Mouse (Mus musculus): ENCODE measurements at regions not wholly inside any gene's neighbourhood (a gene's known extent, or its start where the extent isn't known, plus 50 kb on each side); places are given as distances from the start of the nearest gene placed in this dataset.

GRCm38 (mm10) chr3:99811276-99811675 is 73.9 kb upstream of the Spag17 start:
- DNase-seq (ENCODE audit: low spot score) = no peak
- WGBS = 85% methylated on average over 3 of the region's 3 CpGs
- Histone ChIP-seq H3K27ac (no peak overlapping the region), H3K27me3 (ENCODE audit: insufficient read depth, low read length) (no peaks in the 10 kb centered on the region), H3K4me1 (ENCODE audit: insufficient read depth, low read length) (no peaks in the 10 kb centered on the region), H3K9ac (replicated peaks; ENCODE audit: low read length) (no peak overlapping the region), H3K4me3 (ENCODE audit: low read length) (no peak overlapping the region), H3K9me3 (ENCODE audit: low read length) (no peaks in the 10 kb centered on the region), H3K4me2 (ENCODE audit: low read depth, low read length) (no peak overlapping the region), H3K36me3 (ENCODE audit: insufficient read depth, low read length) (no peaks in the 10 kb centered on the region)
- ATAC-seq = no peak
- TF ChIP-seq CTCF (IDR thresholded peaks at IDR 0.05; ENCODE audit: low read depth) = no peak

GRCm38 (mm10) chr3:99812836-99813235 is 72.4 kb upstream of the Spag17 start:
- Histone ChIP-seq H3K36me3 (ENCODE audit: insufficient read depth, low read length) (no peaks in the 10 kb centered on the region), H3K27me3 (ENCODE audit: insufficient read depth, low read length) (no peaks in the 10 kb centered on the region), H3K9me3 (ENCODE audit: low read length) (no peaks in the 10 kb centered on the region), H3K9ac (replicated peaks; ENCODE audit: low read length) (no peak overlapping the region), H3K27ac (no peak overlapping the region), H3K4me1 (ENCODE audit: insufficient read depth, low read length) (no peaks in the 10 kb centered on the region; the same call in 1 of the 2 replicates), H3K4me2 (ENCODE audit: low read depth, low read length) (no peak overlapping the region), H3K4me3 (ENCODE audit: low read length) (no peak overlapping the region)
- no peak for DNase-seq (ENCODE audit: low spot score)
- no peak for TF ChIP-seq CTCF (IDR thresholded peaks at IDR 0.05; ENCODE audit: low read depth)
- WGBS = 80% methylated on average over 4 of the region's 4 CpGs
- no peak for ATAC-seq

GRCm38 (mm10) chr3:99815115-99815514 is 70.1 kb upstream of the Spag17 start:
- Histone ChIP-seq H3K9me3 (ENCODE audit: low read length) (no peaks in the 10 kb centered on the region), H3K27ac (no peak overlapping the region), H3K27me3 (ENCODE audit: insufficient read depth, low read length) (no peaks in the 10 kb centered on the region), H3K4me3 (ENCODE audit: low read length) (no peak overlapping the region), H3K4me1 (ENCODE audit: insufficient read depth, low read length) (peaks cover 8% of the 10 kb centered on the region; the same call in 1 of the 2 replicates), H3K9ac (replicated peaks; ENCODE audit: low read length) (no peak overlapping the region), H3K36me3 (ENCODE audit: insufficient read depth, low read length) (no peaks in the 10 kb centered on the region), H3K4me2 (ENCODE audit: low read depth, low read length) (no peak overlapping the region)
- DNase-seq (ENCODE audit: low spot score) (no peak), ATAC-seq (no peak)
- no peak for TF ChIP-seq CTCF (IDR thresholded peaks at IDR 0.05; ENCODE audit: low read depth)
- 68% methylated on average over 3 of the region's 3 CpGs for WGBS

- no peak for TF ChIP-seq CTCF (IDR thresholded peaks at IDR 0.05; ENCODE audit: low read depth)
- H3K27me3 ChIP-seq (ENCODE audit: insufficient read depth, low read length) = no peaks in the 10 kb centered on the region
- H3K4me3 ChIP-seq (ENCODE audit: low read length) = no peak overlapping the region
- H3K9ac ChIP-seq (replicated peaks; ENCODE audit: low read length) = no peak overlapping the region
- ATAC-seq (peak; percentile 18; the same call in 1 of the 2 replicates), DNase-seq (ENCODE audit: low spot score) (no peak)
- no peaks in the 10 kb centered on the region for H3K36me3 ChIP-seq (ENCODE audit: insufficient read depth, low read length)
- H3K9me3 ChIP-seq (ENCODE audit: low read length) = no peaks in the 10 kb centered on the region
- H3K27ac ChIP-seq = no peak overlapping the region
- WGBS = 23% methylated on average over 8 of the region's 8 CpGs
- peaks cover 8% of the 10 kb centered on the region; the same call in 1 of the 2 replicates for H3K4me1 ChIP-seq (ENCODE audit: insufficient read depth, low read length)
- H3K4me2 ChIP-seq (ENCODE audit: low read depth, low read length) = peak overlapping the region; percentile 23; the same call in 1 of the 2 replicates
Measured at GRCm38 (mm10) chr3:99817965-99818364, 67.2 kb upstream of the Spag17 start.

GRCm38 (mm10) chr3:99822735-99823134 is 62.5 kb upstream of the Spag17 start:
- DNase-seq (ENCODE audit: low spot score) (no peak), ATAC-seq (no peak)
- Histone ChIP-seq H3K4me2 (ENCODE audit: low read depth, low read length) (no peak overlapping the region), H3K4me1 (ENCODE audit: insufficient read depth, low read length) (peaks cover 8% of the 10 kb centered on the region; the same call in 1 of the 2 replicates), H3K4me3 (ENCODE audit: low read length) (no peak overlapping the region), H3K27me3 (ENCODE audit: insufficient read depth, low read length) (no peaks in the 10 kb centered on the region), H3K9ac (replicated peaks; ENCODE audit: low read length) (no peak overlapping the region), H3K36me3 (ENCODE audit: insufficient read depth, low read length) (no peaks in the 10 kb centered on the region), H3K27ac (no peak overlapping the region), H3K9me3 (ENCODE audit: low read length) (no peaks in the 10 kb centered on the region)
- TF ChIP-seq CTCF (IDR thresholded peaks at IDR 0.05; ENCODE audit: low read depth) = no peak
- WGBS = 78% methylated on average over 5 of the region's 5 CpGs

GRCm38 (mm10) chr3:99823256-99823655 is 62.0 kb upstream of the Spag17 start:
- 86% methylated on average over 3 of the region's 3 CpGs for WGBS
- no peak overlapping the region for H3K4me2 ChIP-seq (ENCODE audit: low read depth, low read length)
- no peak for DNase-seq (ENCODE audit: low spot score)
- H3K9ac ChIP-seq (replicated peaks; ENCODE audit: low read length) = no peak overlapping the region
- H3K4me1 ChIP-seq (ENCODE audit: insufficient read depth, low read length) = peaks cover 4% of the 10 kb centered on the region; the same call in 1 of the 2 replicates
- no peaks in the 10 kb centered on the region for H3K27me3 ChIP-seq (ENCODE audit: insufficient read depth, low read length)
- no peak overlapping the region for H3K4me3 ChIP-seq (ENCODE audit: low read length)
- no peaks in the 10 kb centered on the region for H3K9me3 ChIP-seq (ENCODE audit: low read length)
- no peak for ATAC-seq
- H3K36me3 ChIP-seq (ENCODE audit: insufficient read depth, low read length) = no peaks in the 10 kb centered on the region
- TF ChIP-seq CTCF (IDR thresholded peaks at IDR 0.05; ENCODE audit: low read depth) = no peak
- H3K27ac ChIP-seq = no peak overlapping the region
